Mouse (Mus musculus) liver, embryonic 12.5 days (tissue): Measurements from ENCODE around the gene Maco1. TPM values are rescaled to one million over a fixed set of nuclear protein-coding genes. Genes with fewer than 3 reads are reported as not detected.
A peak's percentile ranks its signal among the peaks of the same experiment; 100 is the strongest.
"Not testable (repeated sequence)": the region's sequence is repeated elsewhere in the genome, so short reads cannot be mapped to it uniquely, and the experiment has no call there.

Source experiments
- ATAC-seq: fragments of 200-750 bp; cut with Nextera tagmentation; 2 replicates; pipeline ENCODE4 v1.8.0; 2017; ENCODE audit warnings: moderate number of reproducible peaks, mild to moderate bottlenecking, moderate library complexity
- H3K27ac ChIP-seq: fragments of 300-500 bp; sonication (generic); 2 replicates; pipeline ENCODE4 v1.5.1; 2016; ENCODE audit warnings: mild to moderate bottlenecking
- H3K27me3 ChIP-seq: fragments of 300-500 bp; sonication (generic); replicated peaks from 2 replicates; pipeline ENCODE4 v1.6.1; 2016; ENCODE audit warnings: mild to moderate bottlenecking, moderate library complexity
- H3K36me3 ChIP-seq: fragments of 300-500 bp; sonication (generic); 2 replicates; pipeline ENCODE4 v1.6.1; 2016; ENCODE audit warnings: mild to moderate bottlenecking, moderate library complexity
- H3K4me1 ChIP-seq: fragments of 300-500 bp; sonication (generic); 2 replicates; pipeline ENCODE4 v1.6.1; 2016
- H3K4me2 ChIP-seq: fragments of 300-500 bp; sonication (generic); 2 replicates; pipeline ENCODE4 v1.6.1; 2016; ENCODE audit warnings: mild to moderate bottlenecking, moderate library complexity
- H3K4me3 ChIP-seq: fragments of 300-500 bp; sonication (generic); 2 replicates; pipeline ENCODE4 v1.5.1; 2016; ENCODE audit warnings: mild to moderate bottlenecking, moderate library complexity
- H3K9ac ChIP-seq: fragments of 300-500 bp; sonication (generic); 2 replicates; pipeline ENCODE4 v1.6.1; 2016; ENCODE audit warnings: mild to moderate bottlenecking, moderate library complexity
- H3K9me3 ChIP-seq: fragments of 300-500 bp; sonication (generic); replicated peaks from 2 replicates; pipeline ENCODE4 v1.6.1; 2016; ENCODE audit warnings: mild to moderate bottlenecking, moderate library complexity
- WGBS: fragments of 180-500 bp; shearing (Covaris S2); methylation state at CpG from one replicate; pipeline ENCODE4 v1.1.7; 2016; ENCODE audit not compliant: insufficient replicate concordance; 5-methylcytosine and 5-hydroxymethylcytosine counted together
- polyA plus RNA-seq: library from polyadenylated mRNA; unstranded; fragments of >200 nt; fragmentation: Nextera tagmentation; extraction: Ambion mirVana; gene quantifications from 2 replicates; pipeline ENCODE4 v1.2.1, GENCODE M21; 2016

Gene Maco1
- polyA plus RNA-seq, 1 experiment from 2014 or later, result 27.2 TPM

- Histone ChIP-seq H3K9ac (no peak overlapping the region), H3K27me3 (no peaks in the 10 kb centered on the region), H3K27ac (no peak overlapping the region), H3K4me1 (peaks cover 6% of the 10 kb centered on the region), H3K4me2 (no peak overlapping the region), H3K4me3 (no peak overlapping the region), H3K36me3 (peaks cover 83% of the 10 kb centered on the region), H3K9me3 (no peaks in the 10 kb centered on the region)
- WGBS, result 90% methylated on average over 17 of the region's 17 CpGs
- ATAC-seq, result no peak
These were observed 39.5 kb downstream of the Maco1 start for GRCm38 (mm10) chr4:134813406-134814228.

- Histone ChIP-seq H3K9ac (no peak overlapping the region), H3K27ac (no peak overlapping the region), H3K9me3 (no peaks in the 10 kb centered on the region), H3K36me3 (peaks cover 92% of the 10 kb centered on the region), H3K4me3 (no peak overlapping the region), H3K4me2 (no peak overlapping the region), H3K4me1 (no peaks in the 10 kb centered on the region), H3K27me3 (no peaks in the 10 kb centered on the region)
- no peak for ATAC-seq
- 86% methylated on average over 5 of the region's 5 CpGs for WGBS
These were observed 48.4 kb downstream of the Maco1 start for GRCm38 (mm10) chr4:134804765-134805164.

GRCm38 (mm10) chr4:134802765-134803164, 50.4 kb downstream of the Maco1 start:
- Histone ChIP-seq H3K9me3 (no peaks in the 10 kb centered on the region), H3K4me3 (no peak overlapping the region), H3K36me3 (peaks cover 72% of the 10 kb centered on the region), H3K4me2 (no peak overlapping the region), H3K9ac (no peak overlapping the region), H3K27ac (no peak overlapping the region), H3K27me3 (no peaks in the 10 kb centered on the region), H3K4me1 (peaks cover 13% of the 10 kb centered on the region)
- 81% methylated on average over 3 of the region's 3 CpGs for WGBS
- ATAC-seq, result no peak

- 87% methylated on average over 10 of the region's 10 CpGs for WGBS
- peaks cover 66% of the 10 kb centered on the region for H3K36me3 ChIP-seq
- no peak overlapping the region for H3K27ac ChIP-seq
- H3K4me3 ChIP-seq, result no peak overlapping the region
- ATAC-seq, result no peak
- H3K27me3 ChIP-seq, result no peaks in the 10 kb centered on the region
- no peaks in the 10 kb centered on the region for H3K9me3 ChIP-seq
- peaks cover 19% of the 10 kb centered on the region for H3K4me1 ChIP-seq
- H3K4me2 ChIP-seq, result no peak overlapping the region
- no peak overlapping the region for H3K9ac ChIP-seq
These were observed 51.0 kb downstream of the Maco1 start for GRCm38 (mm10) chr4:134802155-134802554.

- peaks cover 34% of the 10 kb centered on the region for H3K4me1 ChIP-seq
- WGBS, result 84% methylated on average over 10 of the region's 10 CpGs
These were observed 52.5 kb downstream of the Maco1 start for GRCm38 (mm10) chr4:134800693-134801092.

GRCm38 (mm10) chr4:134800098-134800497, 53.0 kb downstream of the Maco1 start:
- H3K4me2 ChIP-seq, result no peak overlapping the region
- H3K27ac ChIP-seq, result 0 out of 2 replicates have a peak overlapping the region, but pooled peaks have one; percentile 6
- H3K9me3 ChIP-seq, result no peaks in the 10 kb centered on the region
- no peaks in the 10 kb centered on the region for H3K27me3 ChIP-seq
- H3K36me3 ChIP-seq, result peaks cover 45% of the 10 kb centered on the region
- no peak overlapping the region for H3K9ac ChIP-seq
- peaks cover 39% of the 10 kb centered on the region for H3K4me1 ChIP-seq
- ATAC-seq, result no peak
- H3K4me3 ChIP-seq, result no peak overlapping the region
- WGBS, result 77% methylated on average over 8 of the region's 8 CpGs

More at GRCm38 (mm10) chr4:134800693-134801092, 52.5 kb downstream of the Maco1 start:
- Histone ChIP-seq H3K27ac (no peak overlapping the region), H3K9ac (no peak overlapping the region), H3K9me3 (no peaks in the 10 kb centered on the region), H3K4me2 (no peak overlapping the region), H3K27me3 (no peaks in the 10 kb centered on the region), H3K4me3 (no peak overlapping the region), H3K36me3 (peaks cover 51% of the 10 kb centered on the region)
- ATAC-seq, result no peak

GRCm38 (mm10) chr4:134799272-134799671, 53.9 kb downstream of the Maco1 start:
- no peaks in the 10 kb centered on the region for H3K27me3 ChIP-seq
- H3K4me1 ChIP-seq, result peaks cover 39% of the 10 kb centered on the region
- H3K4me2 ChIP-seq, result no peak overlapping the region
- peaks cover 37% of the 10 kb centered on the region for H3K36me3 ChIP-seq
- H3K9me3 ChIP-seq, result no peaks in the 10 kb centered on the region
- WGBS, result 6% methylated on average over 4 of the region's 4 CpGs
- no peak overlapping the region for H3K9ac ChIP-seq
- H3K27ac ChIP-seq, result no peak overlapping the region
- peak; percentile 63 for ATAC-seq
- H3K4me3 ChIP-seq, result no peak overlapping the region

GRCm38 (mm10) chr4:134798861-134799260, 54.3 kb downstream of the Maco1 start:
- no peak for ATAC-seq
- WGBS, result 47% methylated on average over 3 of the region's 3 CpGs
- H3K4me2 ChIP-seq, result no peak overlapping the region
- H3K27me3 ChIP-seq, result no peaks in the 10 kb centered on the region
- H3K9me3 ChIP-seq, result no peaks in the 10 kb centered on the region
- H3K27ac ChIP-seq, result no peak overlapping the region
- H3K36me3 ChIP-seq, result peaks cover 33% of the 10 kb centered on the region
- H3K4me1 ChIP-seq, result peaks cover 39% of the 10 kb centered on the region
- no peak overlapping the region for H3K4me3 ChIP-seq
- no peak overlapping the region for H3K9ac ChIP-seq

- Histone ChIP-seq H3K4me3 (no peak overlapping the region), H3K27ac (0 out of 2 replicates have a peak overlapping the region, but pooled peaks have one; percentile 57), H3K36me3 (peaks cover 21% of the 10 kb centered on the region), H3K4me1 (peaks cover 39% of the 10 kb centered on the region), H3K9ac (no peak overlapping the region), H3K4me2 (no peak overlapping the region), H3K9me3 (no peaks in the 10 kb centered on the region), H3K27me3 (peaks cover 3% of the 10 kb centered on the region; the same call in 1 of the 2 replicates)
- 64% methylated on average over 6 of the region's 6 CpGs for WGBS
- no peak for ATAC-seq
These were observed 55.5 kb downstream of the Maco1 start for GRCm38 (mm10) chr4:134797621-134798020.

- H3K4me1 ChIP-seq, result peaks cover 39% of the 10 kb centered on the region
- H3K27ac ChIP-seq, result peak overlapping the region; percentile 57; the same call in 1 of the 2 replicates
- peaks cover 12% of the 10 kb centered on the region for H3K36me3 ChIP-seq
- 21% methylated on average over 7 of the region's 7 CpGs for WGBS
- H3K4me2 ChIP-seq, result no peak overlapping the region
- H3K9ac ChIP-seq, result no peak overlapping the region
- no peak for ATAC-seq
- H3K9me3 ChIP-seq, result no peaks in the 10 kb centered on the region
- H3K4me3 ChIP-seq, result no peak overlapping the region
- H3K27me3 ChIP-seq, result peaks cover 9% of the 10 kb centered on the region; the same call in 1 of the 2 replicates
These were observed 56.4 kb downstream of the Maco1 start for GRCm38 (mm10) chr4:134796581-134797361.

GRCm38 (mm10) chr4:134795819-134796485, 57.2 kb downstream of the Maco1 start:
- Histone ChIP-seq H3K4me2 (no peak overlapping the region), H3K4me1 (peaks cover 39% of the 10 kb centered on the region), H3K27me3 (peaks cover 9% of the 10 kb centered on the region; the same call in 1 of the 2 replicates), H3K36me3 (peaks cover 4% of the 10 kb centered on the region), H3K9me3 (no peaks in the 10 kb centered on the region), H3K4me3 (no peak overlapping the region), H3K9ac (no peak overlapping the region), H3K27ac (no peak overlapping the region)
- 78% methylated on average over 5 of the region's 5 CpGs for WGBS
- ATAC-seq, result no peak

- peaks cover 39% of the 10 kb centered on the region for H3K4me1 ChIP-seq
- H3K4me3 ChIP-seq, ATAC-seq, H3K9ac ChIP-seq, H3K27ac ChIP-seq, H3K27me3 ChIP-seq, H3K4me2 ChIP-seq, H3K36me3 ChIP-seq, H3K9me3 ChIP-seq: not testable (repeated sequence)
These were observed 58.2 kb downstream of the Maco1 start for GRCm38 (mm10) chr4:134794959-134795358.
